Mouse (Mus musculus) gastrocnemius, adult 2 months (tissue): ENCODE results near the gene Cdkl5. TPM values are rescaled to one million over a fixed set of nuclear protein-coding genes. Genes with fewer than 3 reads are reported as not detected.

Source experiments
- DNase-seq: peaks from one replicate; pipeline ENCODE4 v3.0.0; 2022
- H3K27ac ChIP-seq: fragments of 200-600 bp; 2 replicates; pipeline ENCODE4 v1.8.1; 2022; ENCODE audit warnings: mild to moderate bottlenecking
- H3K4me3 ChIP-seq: fragments of 200-600 bp; 2 replicates; pipeline ENCODE4 v1.8.1; 2022; ENCODE audit warnings: mild to moderate bottlenecking, moderate library complexity
- CTCF ChIP-seq: fragments of 200-600 bp; IDR thresholded peaks from 2 replicates; pipeline ENCODE4 v1.8.1; 2022; ENCODE audit warnings: antibody characterized with exemption, mild to moderate bottlenecking, moderate library complexity
- intact Hi-C: fragments of 180-260 bp; cut with DNase I; formaldehyde crosslinking; loops from one replicate; pipeline ENCODE4 v1.15.1; 2025
- total RNA-seq, 2 experiments: library from RNA; stranded (reverse); gene quantifications; 2 replicates each; pipeline ENCODE4 v1.2.3; 2021

The Cdkl5 gene
- total RNA-seq, 2 experiments from 2014 or later = 0.69 to 1.8 TPM

- TF ChIP-seq CTCF = no peak
- Histone ChIP-seq H3K27ac (no peak overlapping the region), H3K4me3 (no peak overlapping the region)
- intact Hi-C loops = no loop called here
- DNase-seq = no peak
These were observed 4.2 kb downstream of the Cdkl5 start for GRCm38 (mm10) chrX:160990276-160990675.

GRCm38 (mm10) chrX:160977919-160978318 lies 16.6 kb downstream of the Cdkl5 start:
- intact Hi-C loops = no loop called here
- no peak for DNase-seq
- no peak overlapping the region for H3K4me3 ChIP-seq
- no peak overlapping the region for H3K27ac ChIP-seq
- TF ChIP-seq CTCF = no peak

- Histone ChIP-seq H3K4me3 (no peak overlapping the region), H3K27ac (no peak overlapping the region)
- DNase-seq = no peak
- intact Hi-C loops = no loop called here
- no peak for TF ChIP-seq CTCF
These were observed 22.4 kb downstream of the Cdkl5 start for GRCm38 (mm10) chrX:160971991-160972545.

GRCm38 (mm10) chrX:160958593-160959131 lies 35.8 kb downstream of the Cdkl5 start:
- no peak for DNase-seq
- Histone ChIP-seq H3K4me3 (no peak overlapping the region), H3K27ac (no peak overlapping the region)
- intact Hi-C loops = no loop called here
- TF ChIP-seq CTCF = no peak

- Histone ChIP-seq H3K4me3 (no peak overlapping the region), H3K27ac (no peak overlapping the region)
- no peak for TF ChIP-seq CTCF
- no peak for DNase-seq
- intact Hi-C loops = no loop called here
These were observed 44.9 kb downstream of the Cdkl5 start for GRCm38 (mm10) chrX:160949583-160949982.

GRCm38 (mm10) chrX:160944722-160945121 lies 49.8 kb downstream of the Cdkl5 start:
- Histone ChIP-seq H3K4me3 (no peak overlapping the region), H3K27ac (no peak overlapping the region)
- DNase-seq = no peak
- intact Hi-C loops = no loop called here
- TF ChIP-seq CTCF = no peak

GRCm38 (mm10) chrX:160935541-160935940 lies 59.0 kb downstream of the Cdkl5 start:
- TF ChIP-seq CTCF = peak; percentile 50
- intact Hi-C loops = loop anchor here (5.0 kb wide), 1 partner anchor 97 kb away; no protein-coding TSS in a partner anchor
- Histone ChIP-seq H3K27ac (no peak overlapping the region), H3K4me3 (no peak overlapping the region)
- DNase-seq = peak; percentile 18

GRCm38 (mm10) chrX:160930656-160931055 lies 63.8 kb downstream of the Cdkl5 start:
- H3K4me3 ChIP-seq = no peak overlapping the region
- no peak for DNase-seq
- H3K27ac ChIP-seq = no peak overlapping the region
- peak; percentile 33; the same call in 1 of the 2 replicates for TF ChIP-seq CTCF
- intact Hi-C loops = no loop called here

GRCm38 (mm10) chrX:160928870-160929269 lies 65.6 kb downstream of the Cdkl5 start:
- TF ChIP-seq CTCF = no peak
- intact Hi-C loops = no loop called here
- Histone ChIP-seq H3K4me3 (no peak overlapping the region), H3K27ac (no peak overlapping the region)
- DNase-seq = no peak

- TF ChIP-seq CTCF = no peak
- intact Hi-C loops = no loop called here
- Histone ChIP-seq H3K4me3 (no peak overlapping the region), H3K27ac (no peak overlapping the region)
- no peak for DNase-seq
These were observed 75.4 kb downstream of the Cdkl5 start for GRCm38 (mm10) chrX:160919022-160919637.

- no peak for TF ChIP-seq CTCF
- no peak for DNase-seq
- intact Hi-C loops = no loop called here
These were observed 87.6 kb downstream of the Cdkl5 start, which contains the start of gene Gja6 for GRCm38 (mm10) chrX:160906952-160907351. TSS of gene Gja6 (minus strand) at chrX:160907052.

GRCm38 (mm10) chrX:160906477-160906876 lies 88.0 kb downstream of the Cdkl5 start:
- DNase-seq = no peak
- no peak overlapping the region for H3K27ac ChIP-seq
- H3K4me3 ChIP-seq = no peak overlapping the region
- no peak for TF ChIP-seq CTCF
- intact Hi-C loops = no loop called here

More at GRCm38 (mm10) chrX:160906952-160907351, 87.6 kb downstream of the Cdkl5 start, which contains the start of gene Gja6:
- no peak within 1 kb of the TSS for H3K27ac ChIP-seq
- no peak within 1 kb of the TSS for H3K4me3 ChIP-seq

- DNase-seq = no peak
- Histone ChIP-seq H3K4me3 (no peak overlapping the region), H3K27ac (no peak overlapping the region)
- no peak for TF ChIP-seq CTCF
- intact Hi-C loops = no loop called here
These were observed 88.6 kb downstream of the Cdkl5 start for GRCm38 (mm10) chrX:160905913-160906312.
